Mouse (Mus musculus) midbrain, embryonic 14.5 days (tissue): ENCODE results near the gene Afap1l2. TPM values are rescaled to one million over a fixed set of nuclear protein-coding genes. Genes with fewer than 3 reads are reported as not detected.

ENCODE experiments used
- ATAC-seq: fragments of 200-750 bp; cut with Nextera tagmentation; 2 replicates; pipeline ENCODE4 v1.8.0; 2017; ENCODE audit warnings: moderate number of reproducible peaks, moderate library complexity; ENCODE audit not compliant: low FRiP score, low TSS enrichment
- DNase-seq: peaks from one replicate; pipeline ENCODE4 v3.0.0-alpha.2; 2015
- H3K27ac ChIP-seq: fragments of 300-500 bp; sonication (generic); replicated peaks from 2 replicates; pipeline ENCODE4 v1.5.1; 2014; ENCODE audit warnings: mild to moderate bottlenecking, low read depth, low read length, moderate library complexity
- H3K27me3 ChIP-seq: fragments of 300-500 bp; sonication (generic); 2 replicates; pipeline ENCODE4 v1.6.1; 2014; ENCODE audit warnings: low read length, control low read depth, mixed read lengths; ENCODE audit not compliant: control insufficient read depth, insufficient read depth
- H3K36me3 ChIP-seq: fragments of 300-500 bp; sonication (generic); 2 replicates; pipeline ENCODE4 v1.6.1; 2014; ENCODE audit warnings: low read length, control low read depth; ENCODE audit not compliant: control insufficient read depth, insufficient read depth
- H3K4me1 ChIP-seq: fragments of 300-500 bp; sonication (generic); 2 replicates; pipeline ENCODE4 v1.6.1; 2014; ENCODE audit warnings: mild to moderate bottlenecking, antibody characterized with exemption, low read length, control low read depth; ENCODE audit not compliant: control insufficient read depth, insufficient read depth
- H3K4me2 ChIP-seq: fragments of 300-500 bp; sonication (generic); 2 replicates; pipeline ENCODE4 v1.6.1; 2014; ENCODE audit warnings: mild to moderate bottlenecking, low read length, moderate library complexity
- H3K4me3 ChIP-seq: fragments of 300-500 bp; sonication (generic); replicated peaks from 2 replicates; pipeline ENCODE4 v1.5.1; 2014; ENCODE audit warnings: low read depth, low read length
- H3K9ac ChIP-seq: fragments of 300-500 bp; sonication (generic); replicated peaks from 2 replicates; pipeline ENCODE4 v1.6.1; 2014; ENCODE audit warnings: mild to moderate bottlenecking, low read length, moderate library complexity
- H3K9me3 ChIP-seq: fragments of 300-500 bp; sonication (generic); 2 replicates; pipeline ENCODE4 v1.6.1; 2016; ENCODE audit warnings: low read length, control low read depth, mixed read lengths; ENCODE audit not compliant: control insufficient read depth
- WGBS: fragments of 180-500 bp; shearing (Covaris S2); extraction: QIAGEN DNeasy Blood & Tissue Kit; methylation state at CpG from one replicate; pipeline ENCODE4 v1.1.7; 2014; 5-methylcytosine and 5-hydroxymethylcytosine counted together
- polyA plus RNA-seq: library from polyadenylated mRNA; unstranded; fragments of >200 nt; fragmentation: Nextera tagmentation; extraction: Ambion mirVana; gene quantifications from 2 replicates; pipeline ENCODE4 v1.2.1, GENCODE M21; 2014

Gene Afap1l2
- polyA plus RNA-seq, 1 experiment from 2014 or later = 8.8 TPM

- Histone ChIP-seq H3K27me3 (no peaks in the 10 kb centered on the region), H3K36me3 (no peaks in the 10 kb centered on the region), H3K9ac (no peak overlapping the region), H3K4me1 (peaks cover 28% of the 10 kb centered on the region), H3K27ac (no peak overlapping the region), H3K4me2 (no peak overlapping the region), H3K4me3 (no peak overlapping the region), H3K9me3 (no peaks in the 10 kb centered on the region)
- ATAC-seq (no peak), DNase-seq (no peak)
- WGBS = 63% methylated on average over 8 of the region's 8 CpGs
Observed at GRCm38 (mm10) chr19:56992978-56993545, 15.0 kb downstream of the Afap1l2 start.

GRCm38 (mm10) chr19:56990367-56991111 lies 17.5 kb downstream of the Afap1l2 start:
- Histone ChIP-seq H3K9me3 (no peaks in the 10 kb centered on the region), H3K9ac (no peak overlapping the region), H3K4me3 (no peak overlapping the region), H3K27ac (peak overlapping the region; percentile 66), H3K4me2 (peak overlapping the region; percentile 33), H3K36me3 (no peaks in the 10 kb centered on the region), H3K4me1 (peaks cover 21% of the 10 kb centered on the region), H3K27me3 (no peaks in the 10 kb centered on the region)
- 12% methylated on average over 14 of the region's 14 CpGs for WGBS
- ATAC-seq (peak; percentile 78), DNase-seq (peak; percentile 81)

- H3K27me3 ChIP-seq = no peaks in the 10 kb centered on the region
- H3K9me3 ChIP-seq = no peaks in the 10 kb centered on the region
- 85% methylated on average over 8 of the region's 8 CpGs for whole genome bisulfite sequencing
- no peak overlapping the region for H3K27ac ChIP-seq
- H3K9ac ChIP-seq = no peak overlapping the region
- DNase-seq (no peak), ATAC-seq (no peak)
- no peak overlapping the region for H3K4me2 ChIP-seq
- no peaks in the 10 kb centered on the region for H3K36me3 ChIP-seq
- H3K4me3 ChIP-seq = no peak overlapping the region
- H3K4me1 ChIP-seq = peaks cover 21% of the 10 kb centered on the region
Observed at GRCm38 (mm10) chr19:56989171-56989570, 18.9 kb downstream of the Afap1l2 start.

GRCm38 (mm10) chr19:56984229-56984628 lies 23.8 kb downstream of the Afap1l2 start:
- no peaks in the 10 kb centered on the region for H3K36me3 ChIP-seq
- no peak overlapping the region for H3K27ac ChIP-seq
- DNase-seq (no peak), ATAC-seq (no peak)
- H3K9ac ChIP-seq = no peak overlapping the region
- H3K4me1 ChIP-seq = 0 out of 2 replicates have a peak, but pooled peaks cover 4% of the 10 kb centered on the region
- H3K4me2 ChIP-seq = no peak overlapping the region
- no peaks in the 10 kb centered on the region for H3K27me3 ChIP-seq
- 71% methylated on average over 4 of the region's 4 CpGs for WGBS
- no peak overlapping the region for H3K4me3 ChIP-seq
- H3K9me3 ChIP-seq = no peaks in the 10 kb centered on the region

DNA sequence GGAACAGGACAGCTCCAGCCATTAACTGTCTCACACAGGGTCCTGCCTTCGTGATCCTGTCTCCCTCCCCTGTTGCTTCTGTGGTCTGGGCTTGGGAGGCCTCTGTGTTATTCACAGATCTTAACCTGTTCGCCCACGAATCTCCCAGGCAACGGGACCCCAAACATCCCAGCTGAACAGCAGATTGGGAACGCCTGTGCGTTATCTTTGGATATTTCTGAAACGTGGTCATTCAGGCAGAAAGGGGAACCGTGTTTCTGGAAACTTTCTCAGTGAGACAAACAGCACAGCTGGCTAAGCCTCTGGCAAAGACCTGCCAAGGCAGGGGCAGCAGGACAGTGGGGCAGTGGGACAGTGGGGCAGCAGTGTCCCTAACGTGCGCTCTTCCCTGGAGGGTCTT lies 24.3 kb downstream of the Afap1l2 start:
- Histone ChIP-seq H3K4me1 (no peaks in the 10 kb centered on the region), H3K27ac (no peak overlapping the region), H3K4me2 (no peak overlapping the region), H3K9me3 (no peaks in the 10 kb centered on the region), H3K36me3 (no peaks in the 10 kb centered on the region), H3K4me3 (no peak overlapping the region), H3K27me3 (no peaks in the 10 kb centered on the region), H3K9ac (no peak overlapping the region)
- WGBS = 51% methylated on average over 10 of the region's 10 CpGs
- ATAC-seq (no peak), DNase-seq (no peak)

- Histone ChIP-seq H3K27ac (no peak overlapping the region), H3K9ac (no peak overlapping the region), H3K4me3 (no peak overlapping the region), H3K36me3 (no peaks in the 10 kb centered on the region), H3K9me3 (no peaks in the 10 kb centered on the region), H3K4me2 (no peak overlapping the region), H3K27me3 (no peaks in the 10 kb centered on the region), H3K4me1 (peaks cover 4% of the 10 kb centered on the region; the same call in 1 of the 2 replicates)
- WGBS = 80% methylated on average over 9 of the region's 9 CpGs
- ATAC-seq = no peak
- no peak for DNase-seq
Observed at GRCm38 (mm10) chr19:56981760-56982159, 26.3 kb downstream of the Afap1l2 start.

GRCm38 (mm10) chr19:56980803-56981202 lies 27.2 kb downstream of the Afap1l2 start:
- H3K9me3 ChIP-seq = no peaks in the 10 kb centered on the region
- peaks cover 4% of the 10 kb centered on the region; the same call in 1 of the 2 replicates for H3K4me1 ChIP-seq
- H3K27ac ChIP-seq = no peak overlapping the region
- H3K4me2 ChIP-seq = no peak overlapping the region
- H3K9ac ChIP-seq = no peak overlapping the region
- WGBS = 92% methylated on average over 2 of the region's 2 CpGs
- DNase-seq (no peak), ATAC-seq (no peak)
- no peak overlapping the region for H3K4me3 ChIP-seq
- H3K27me3 ChIP-seq = no peaks in the 10 kb centered on the region
- H3K36me3 ChIP-seq = no peaks in the 10 kb centered on the region

- H3K4me2 ChIP-seq = no peak overlapping the region
- no peaks in the 10 kb centered on the region for H3K36me3 ChIP-seq
- no peaks in the 10 kb centered on the region for H3K9me3 ChIP-seq
- no peak overlapping the region for H3K4me3 ChIP-seq
- H3K4me1 ChIP-seq = peaks cover 4% of the 10 kb centered on the region; the same call in 1 of the 2 replicates
- no peak overlapping the region for H3K9ac ChIP-seq
- 63% methylated on average over 19 of the region's 19 CpGs for WGBS
- no peak for ATAC-seq
- peak overlapping the region; percentile 32; the same call in 1 of the 2 replicates for H3K27ac ChIP-seq
- H3K27me3 ChIP-seq = no peaks in the 10 kb centered on the region
- DNase-seq = peak; percentile 31
Observed at GRCm38 (mm10) chr19:56976962-56977948, 30.8 kb downstream of the Afap1l2 start.
